Mouse (Mus musculus) hindbrain, embryonic 12.5 days (tissue): Measurements from ENCODE around the gene Tmem33. TPM values are rescaled to one million over a fixed set of nuclear protein-coding genes. Genes with fewer than 3 reads are reported as not detected.

Source experiments
- ATAC-seq: fragments of 200-750 bp; cut with Nextera tagmentation; 2 replicates; pipeline ENCODE4 v1.8.0; 2017; ENCODE audit warnings: moderate TSS enrichment; ENCODE audit not compliant: low FRiP score
- H3K27ac ChIP-seq: fragments of 300-500 bp; sonication (generic); 2 replicates; pipeline ENCODE4 v1.5.1; 2016; ENCODE audit warnings: mild to moderate bottlenecking
- H3K27me3 ChIP-seq: fragments of 300-500 bp; sonication (generic); 2 replicates; pipeline ENCODE4 v1.6.1; 2016; ENCODE audit warnings: mild to moderate bottlenecking
- H3K36me3 ChIP-seq: fragments of 300-500 bp; sonication (generic); 2 replicates; pipeline ENCODE4 v1.6.1; 2016; ENCODE audit warnings: mild to moderate bottlenecking
- H3K4me1 ChIP-seq: fragments of 300-500 bp; sonication (generic); 2 replicates; pipeline ENCODE4 v1.6.1; 2016
- H3K4me2 ChIP-seq: fragments of 300-500 bp; sonication (generic); replicated peaks from 2 replicates; pipeline ENCODE4 v1.6.1; 2016; ENCODE audit warnings: mild to moderate bottlenecking
- H3K4me3 ChIP-seq: fragments of 300-500 bp; sonication (generic); 2 replicates; pipeline ENCODE4 v1.5.1; 2016; ENCODE audit warnings: mild to moderate bottlenecking
- H3K9ac ChIP-seq: fragments of 300-500 bp; sonication (generic); 2 replicates; pipeline ENCODE4 v1.6.1; 2016; ENCODE audit warnings: mild to moderate bottlenecking, moderate library complexity
- H3K9me3 ChIP-seq: fragments of 300-500 bp; sonication (generic); replicated peaks from 2 replicates; pipeline ENCODE4 v1.6.1; 2016; ENCODE audit warnings: mild to moderate bottlenecking
- WGBS: fragments of 180-500 bp; shearing (Covaris S2); methylation state at CpG from one replicate; pipeline ENCODE4 v1.1.7; 2016; 5-methylcytosine and 5-hydroxymethylcytosine counted together
- polyA plus RNA-seq: library from polyadenylated mRNA; unstranded; fragments of >200 nt; fragmentation: Nextera tagmentation; extraction: Ambion mirVana; gene quantifications from 2 replicates; pipeline ENCODE4 v1.2.1, GENCODE M21; 2016

Gene Tmem33
- polyA plus RNA-seq, 1 experiment from 2014 or later, result 93.2 TPM

DNA sequence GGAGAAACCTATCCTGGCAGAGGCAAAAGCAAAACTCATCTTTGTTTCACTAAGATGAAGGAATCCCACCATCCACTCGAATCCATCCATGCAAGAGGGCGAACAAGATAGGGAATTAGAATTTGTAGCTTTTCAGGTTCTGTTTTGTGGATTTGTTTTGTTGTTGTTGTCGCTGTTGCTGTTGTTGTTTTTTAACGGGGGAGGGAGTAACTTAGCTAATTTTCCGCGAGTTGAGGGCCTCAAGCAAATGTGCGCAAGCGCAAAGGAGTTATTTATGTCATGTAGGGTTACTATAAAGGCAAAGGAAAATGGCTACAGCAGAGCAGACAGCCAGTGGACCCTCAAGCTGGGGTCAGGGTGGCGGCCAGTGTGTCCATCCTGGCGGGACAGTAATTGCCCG, 33.1 kb upstream of the Tmem33 start:
- WGBS, result 4% methylated on average over 11 of the region's 11 CpGs
- Histone ChIP-seq H3K4me1 (peaks cover 35% of the 10 kb centered on the region), H3K36me3 (no peaks in the 10 kb centered on the region), H3K9me3 (no peaks in the 10 kb centered on the region; the same call in none of the 2 replicates), H3K27me3 (peaks cover 96% of the 10 kb centered on the region), H3K9ac (0 out of 2 replicates have a peak overlapping the region, but pooled peaks have one; percentile 0), H3K4me2 (0 out of 2 replicates have a peak overlapping the region, but pooled peaks have one; percentile 21), H3K27ac (peak overlapping the region; percentile 78; the same call in 1 of the 2 replicates), H3K4me3 (peak overlapping the region; percentile 12; the same call in 1 of the 2 replicates)
- ATAC-seq, result no peak

DNA sequence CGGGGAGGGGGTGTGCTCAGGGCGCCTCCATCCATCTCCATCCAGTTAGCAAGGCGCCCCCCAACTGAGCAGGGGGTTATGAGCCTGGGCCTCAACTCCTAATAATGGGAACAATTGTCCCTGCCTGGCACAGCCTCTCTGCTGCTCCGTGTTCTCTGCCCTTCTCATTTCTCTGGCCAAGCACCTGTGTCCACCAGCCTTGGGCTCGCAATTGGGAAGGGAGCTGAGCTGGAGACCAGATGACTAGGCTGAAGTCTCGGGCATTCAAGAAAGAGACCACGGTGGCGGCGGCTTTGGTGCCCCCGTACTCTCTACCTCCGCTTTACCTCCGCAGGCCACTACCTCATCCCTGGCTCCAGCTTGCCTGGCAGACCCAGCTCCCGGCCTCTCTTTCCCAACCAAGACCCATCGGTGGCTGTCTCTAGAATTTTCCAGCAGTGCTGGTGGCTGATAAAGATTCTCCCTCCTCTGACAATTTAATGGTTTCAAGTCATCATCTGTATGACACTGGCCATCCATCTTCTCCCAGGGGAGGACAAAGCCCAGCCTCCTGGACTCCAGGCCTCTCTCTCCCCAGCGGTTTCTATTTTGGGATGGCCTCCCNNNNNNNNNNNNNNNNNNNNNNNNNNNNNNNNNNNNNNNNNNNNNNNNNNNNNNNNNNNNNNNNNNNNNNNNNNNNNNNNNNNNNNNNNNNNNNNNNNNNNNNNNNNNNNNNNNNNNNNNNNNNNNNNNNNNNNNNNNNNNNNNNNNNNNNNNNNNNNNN, 32.5 kb upstream of the Tmem33 start:
- Histone ChIP-seq H3K27ac (peak overlapping the region; percentile 78), H3K27me3 (peaks cover 96% of the 10 kb centered on the region), H3K36me3 (no peaks in the 10 kb centered on the region), H3K9ac (0 out of 2 replicates have a peak overlapping the region, but pooled peaks have one; percentile 0), H3K4me3 (peak overlapping the region; percentile 12), H3K9me3 (no peaks in the 10 kb centered on the region; the same call in none of the 2 replicates), H3K4me2 (peak overlapping the region; percentile 21), H3K4me1 (peaks cover 30% of the 10 kb centered on the region)
- peak; percentile 24 for ATAC-seq
- 2% methylated on average over 15 of the region's 15 CpGs for WGBS

DNA sequence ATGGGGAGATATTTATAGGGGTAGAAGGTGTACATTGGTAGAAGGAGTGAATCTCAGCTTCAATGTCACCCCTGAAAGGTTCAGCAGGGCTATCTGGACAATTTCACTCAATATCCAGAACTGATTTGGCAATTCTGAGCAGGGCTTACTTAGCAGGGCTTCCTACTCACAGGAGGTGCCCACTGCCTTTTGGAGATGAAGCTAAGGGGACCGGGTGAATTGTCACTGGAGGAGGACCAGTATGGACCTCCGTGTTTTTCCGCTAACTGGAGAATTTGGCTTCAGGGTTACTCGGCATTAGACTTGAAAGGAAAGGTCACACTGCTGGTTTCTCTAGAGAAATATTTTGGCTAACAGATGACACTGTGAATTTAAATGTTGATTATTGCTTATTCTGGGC, 25.7 kb upstream of the Tmem33 start:
- 33% methylated on average over 4 of the region's 4 CpGs for WGBS

DNA sequence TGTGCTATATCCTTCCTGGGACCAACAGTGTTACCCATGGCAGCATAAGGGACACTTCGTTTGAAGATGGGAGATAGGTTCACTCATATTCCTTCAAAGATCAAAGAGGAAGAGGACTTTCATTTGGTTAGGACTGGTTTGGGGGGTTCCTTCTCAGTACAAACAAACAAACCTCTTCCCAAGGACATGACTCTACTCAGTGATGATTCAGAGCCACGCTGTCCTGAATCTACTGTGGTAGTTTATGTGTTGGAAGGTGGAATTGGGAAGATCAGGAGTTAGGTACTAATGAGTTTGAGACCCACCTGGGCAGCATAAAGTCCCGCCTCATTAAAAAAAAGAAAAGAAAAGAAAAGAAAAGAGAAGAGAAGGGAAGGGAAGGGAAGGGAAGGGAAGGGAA, 24.9 kb upstream of the Tmem33 start:
- Histone ChIP-seq H3K9me3 (no peaks in the 10 kb centered on the region), H3K4me2 (no peak overlapping the region), H3K27me3 (peaks cover 69% of the 10 kb centered on the region), H3K27ac (no peak overlapping the region), H3K36me3 (no peaks in the 10 kb centered on the region), H3K4me1 (peaks cover 8% of the 10 kb centered on the region), H3K4me3 (no peak overlapping the region), H3K9ac (no peak overlapping the region)
- WGBS, result 51% methylated on average over 3 of the region's 3 CpGs
- ATAC-seq, result no peak

More for the DNA sequence above, 25.7 kb upstream of the Tmem33 start:
- Histone ChIP-seq H3K9ac (no peak overlapping the region), H3K36me3 (no peaks in the 10 kb centered on the region), H3K27ac (no peak overlapping the region), H3K4me1 (peaks cover 12% of the 10 kb centered on the region), H3K4me2 (no peak overlapping the region), H3K9me3 (no peaks in the 10 kb centered on the region), H3K4me3 (no peak overlapping the region), H3K27me3 (peaks cover 71% of the 10 kb centered on the region)
- no peak for ATAC-seq

DNA sequence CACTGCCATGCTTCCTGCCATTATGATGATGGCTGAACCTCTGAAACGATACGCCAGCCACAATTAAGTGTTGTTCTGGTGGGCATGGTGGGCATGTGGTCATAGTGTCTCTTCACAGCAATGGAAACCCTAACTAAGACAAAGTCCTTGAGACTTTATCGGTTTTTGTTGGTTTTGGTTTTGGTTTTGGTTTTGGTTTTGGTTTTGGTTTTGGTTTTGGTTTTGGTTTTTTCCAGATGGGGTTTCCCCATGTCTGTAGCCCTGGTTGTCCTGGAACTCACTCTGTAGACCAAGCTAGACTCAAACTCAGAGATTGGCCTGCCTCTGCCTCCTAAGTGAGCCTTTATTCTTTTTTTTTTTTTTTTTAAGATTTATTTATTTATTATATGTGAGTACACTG, 23.8 kb upstream of the Tmem33 start:
- Histone ChIP-seq H3K36me3 (no peaks in the 10 kb centered on the region), H3K27ac (no peak overlapping the region), H3K9ac (no peak overlapping the region), H3K27me3 (peaks cover 59% of the 10 kb centered on the region), H3K4me1 (no peaks in the 10 kb centered on the region), H3K4me3 (no peak overlapping the region), H3K9me3 (no peaks in the 10 kb centered on the region), H3K4me2 (no peak overlapping the region)
- 93% methylated on average over 3 of the region's 3 CpGs for WGBS
- ATAC-seq, result no peak

DNA sequence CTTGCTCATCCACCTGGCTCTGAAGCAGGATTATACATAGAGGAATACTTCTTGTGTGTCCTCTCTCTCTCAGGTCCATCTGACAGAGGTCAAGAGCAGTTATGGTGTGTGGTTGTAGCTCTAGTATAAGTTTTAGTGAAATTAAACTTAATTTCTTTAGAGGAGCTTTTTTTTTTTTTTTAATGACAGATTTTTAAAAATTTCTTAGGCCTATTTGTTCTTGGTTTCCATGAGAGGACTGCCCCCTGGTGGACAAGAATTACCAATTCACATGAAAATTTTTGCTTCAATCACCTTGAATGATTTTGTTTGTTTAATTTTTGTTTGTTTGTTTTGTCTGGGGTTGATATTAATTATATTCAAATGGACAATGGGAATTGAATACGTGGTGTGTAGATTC, 22.1 kb upstream of the Tmem33 start:
- Histone ChIP-seq H3K4me1 (no peaks in the 10 kb centered on the region), H3K27me3 (peaks cover 42% of the 10 kb centered on the region), H3K9me3 (no peaks in the 10 kb centered on the region), H3K27ac (no peak overlapping the region), H3K36me3 (no peaks in the 10 kb centered on the region), H3K4me3 (no peak overlapping the region), H3K9ac (no peak overlapping the region), H3K4me2 (no peak overlapping the region)
- no peak for ATAC-seq
- 7% methylated on average over 1 of the region's 1 CpGs for WGBS

DNA sequence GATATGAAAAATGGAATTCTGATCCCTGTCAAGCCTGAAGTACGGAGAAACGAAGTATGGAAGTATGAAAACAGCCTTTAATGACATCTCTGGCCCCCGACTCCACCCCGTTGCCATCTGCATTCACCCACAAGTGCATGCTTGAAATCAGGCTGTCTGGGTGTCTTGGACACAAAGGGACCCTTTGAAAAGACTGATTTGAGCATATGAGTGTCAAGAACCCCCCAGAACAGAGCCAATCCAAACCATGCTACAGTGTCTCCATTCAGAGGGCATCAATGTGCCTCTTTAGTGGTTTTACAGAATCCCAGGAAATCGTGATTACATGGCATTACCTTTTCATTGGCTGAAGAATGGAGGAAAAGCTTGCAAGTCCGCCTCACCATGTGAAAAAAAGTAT, 18.7 kb upstream of the Tmem33 start:
- ATAC-seq, result peak; percentile 76
- no peak overlapping the region for H3K4me3 ChIP-seq
- no peak overlapping the region for H3K27ac ChIP-seq
- H3K9ac ChIP-seq, result no peak overlapping the region
- WGBS, result 49% methylated on average over 6 of the region's 6 CpGs
- no peaks in the 10 kb centered on the region for H3K9me3 ChIP-seq
- peaks cover 16% of the 10 kb centered on the region; the same call in 1 of the 2 replicates for H3K27me3 ChIP-seq
- H3K4me1 ChIP-seq, result no peaks in the 10 kb centered on the region
- no peak overlapping the region for H3K4me2 ChIP-seq
- no peaks in the 10 kb centered on the region for H3K36me3 ChIP-seq

DNA sequence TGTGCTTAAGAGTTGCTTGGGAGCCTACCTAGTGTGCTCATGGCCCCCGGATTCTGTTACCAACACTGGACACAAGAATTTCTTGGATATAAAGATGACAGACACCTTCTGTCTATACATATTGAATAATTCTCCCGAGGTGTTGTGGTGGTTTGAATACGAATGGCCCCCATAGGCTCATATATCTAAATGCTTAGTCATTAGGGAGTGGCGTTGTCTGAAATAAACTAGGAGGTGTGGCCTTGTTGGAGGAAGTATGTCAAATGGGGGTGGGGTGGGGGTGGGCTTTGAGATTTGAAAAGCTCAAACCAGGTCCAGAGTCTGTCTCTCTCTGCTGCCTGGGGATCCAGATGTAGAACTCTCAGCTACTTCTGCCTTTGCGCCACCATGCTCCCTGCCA, 17.1 kb upstream of the Tmem33 start:
- 0 out of 2 replicates have a peak, but pooled peaks cover 11% of the 10 kb centered on the region for H3K27me3 ChIP-seq
- H3K9ac ChIP-seq, result no peak overlapping the region
- H3K4me2 ChIP-seq, result no peak overlapping the region
- H3K36me3 ChIP-seq, result no peaks in the 10 kb centered on the region
- 89% methylated on average over 5 of the region's 5 CpGs for WGBS
- H3K27ac ChIP-seq, result no peak overlapping the region
- no peaks in the 10 kb centered on the region for H3K4me1 ChIP-seq
- no peak for ATAC-seq
- no peaks in the 10 kb centered on the region for H3K9me3 ChIP-seq
- no peak overlapping the region for H3K4me3 ChIP-seq

DNA sequence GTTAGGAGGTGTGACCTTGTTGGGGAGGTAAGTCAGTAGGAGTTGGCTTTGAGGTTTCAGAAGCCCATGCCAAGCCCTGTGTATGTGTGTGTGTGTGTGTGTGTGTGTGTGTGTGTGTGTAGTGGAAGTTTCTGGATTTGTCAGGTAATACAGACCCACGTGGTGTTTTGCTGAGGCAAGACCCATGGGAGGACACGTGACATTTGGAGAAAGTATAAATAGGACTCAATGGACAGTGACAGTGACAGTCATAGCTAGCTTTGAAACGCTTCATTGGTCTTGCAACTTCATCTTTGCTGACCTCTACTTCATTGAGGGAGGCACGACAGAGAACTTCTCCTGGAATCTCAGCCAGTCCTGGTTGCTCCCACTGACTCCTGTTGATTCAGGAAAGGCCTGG, 8.1 kb upstream of the Tmem33 start:
- no peak for ATAC-seq
- Histone ChIP-seq H3K9ac (no peak overlapping the region), H3K27ac (no peak overlapping the region), H3K36me3 (no peaks in the 10 kb centered on the region), H3K4me3 (no peak overlapping the region), H3K27me3 (no peaks in the 10 kb centered on the region), H3K4me1 (no peaks in the 10 kb centered on the region), H3K9me3 (no peaks in the 10 kb centered on the region), H3K4me2 (no peak overlapping the region)
- 85% methylated on average over 4 of the region's 4 CpGs for WGBS

DNA sequence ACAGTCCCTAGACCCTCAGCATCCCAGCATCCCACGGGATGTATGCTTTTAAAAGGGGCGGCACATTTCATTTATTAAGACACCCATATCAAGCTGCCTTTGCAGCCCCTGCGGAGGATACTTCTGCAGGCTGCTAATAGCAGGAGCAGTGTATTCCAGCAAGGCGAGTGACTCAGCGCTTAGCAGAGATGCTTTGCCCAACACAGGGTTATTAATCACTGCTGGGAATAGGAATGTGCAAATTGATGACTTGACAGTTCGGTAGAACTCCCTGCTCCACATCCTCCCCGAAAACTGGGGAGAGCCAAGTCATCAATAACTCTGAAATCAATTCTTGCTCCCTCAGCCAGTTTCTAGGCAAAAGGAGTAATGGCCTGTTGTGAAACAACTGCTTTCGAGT, 4.7 kb upstream of the Tmem33 start:
- H3K4me1 ChIP-seq, result no peaks in the 10 kb centered on the region
- no peak overlapping the region for H3K4me2 ChIP-seq
- no peaks in the 10 kb centered on the region for H3K9me3 ChIP-seq
- no peak overlapping the region for H3K4me3 ChIP-seq
- 67% methylated on average over 8 of the region's 8 CpGs for WGBS
- no peaks in the 10 kb centered on the region for H3K36me3 ChIP-seq
- no peak overlapping the region for H3K27ac ChIP-seq
- no peak overlapping the region for H3K9ac ChIP-seq
- no peaks in the 10 kb centered on the region for H3K27me3 ChIP-seq
- no peak for ATAC-seq

DNA sequence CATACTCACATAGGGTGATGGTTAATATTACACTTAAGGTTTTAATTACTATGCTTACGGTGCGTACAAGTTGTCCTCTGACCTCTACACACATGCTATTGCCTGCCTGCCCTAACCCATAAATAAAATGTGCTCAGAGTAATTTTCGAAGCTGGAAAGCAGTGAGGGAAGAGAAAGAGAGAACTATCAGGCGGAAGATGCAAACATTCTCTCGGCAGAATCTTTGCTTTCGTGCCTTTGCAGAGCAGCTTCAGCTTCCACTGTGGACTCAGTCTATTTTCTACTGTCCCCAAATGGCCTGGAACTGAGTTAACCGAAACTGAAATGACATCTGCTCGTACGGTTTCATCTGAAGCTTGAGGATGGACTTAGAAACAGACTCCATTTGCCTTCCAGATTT, 1.9 kb upstream of the Tmem33 start:
- H3K9ac ChIP-seq, result no peak overlapping the region
- no peak overlapping the region for H3K4me3 ChIP-seq
- no peak for ATAC-seq
- H3K27me3 ChIP-seq, result no peaks in the 10 kb centered on the region
- peaks cover under 1% of the 10 kb centered on the region; the same call in 1 of the 2 replicates for H3K36me3 ChIP-seq
- H3K9me3 ChIP-seq, result no peaks in the 10 kb centered on the region
- 86% methylated on average over 9 of the region's 9 CpGs for WGBS
- no peak overlapping the region for H3K27ac ChIP-seq
- peaks cover 11% of the 10 kb centered on the region for H3K4me1 ChIP-seq
- H3K4me2 ChIP-seq, result no peak overlapping the region

DNA sequence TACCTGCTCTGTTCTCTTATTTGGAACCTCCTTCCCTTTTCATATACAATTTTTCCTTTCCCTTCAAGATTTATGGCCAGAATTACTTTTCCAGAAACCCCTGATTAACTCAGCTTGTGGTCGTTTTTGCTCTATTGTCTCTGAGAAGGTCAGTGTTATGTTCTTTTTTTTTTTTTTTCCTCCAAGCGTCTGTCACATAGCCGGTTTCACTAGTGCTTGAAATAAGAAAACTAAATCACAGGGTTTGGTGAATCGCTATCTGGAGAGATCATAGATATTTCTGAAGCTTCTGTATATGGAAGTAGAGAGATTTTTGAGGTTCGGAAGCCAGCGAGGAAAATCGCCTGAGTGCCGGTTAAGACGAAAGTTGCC, 220 bp upstream of the Tmem33 start:
- H3K27ac ChIP-seq, result peak overlapping the region; percentile 95; the same call in 1 of the 2 replicates
- H3K4me3 ChIP-seq, result peak overlapping the region; percentile 79
- peaks cover 17% of the 10 kb centered on the region for H3K36me3 ChIP-seq
- peak overlapping the region; percentile 35; the same call in 1 of the 2 replicates for H3K9ac ChIP-seq
- peak; percentile 23; the same call in 1 of the 2 replicates for ATAC-seq
- no peaks in the 10 kb centered on the region for H3K27me3 ChIP-seq
- WGBS, result 2% methylated on average over 9 of the region's 9 CpGs
- no peaks in the 10 kb centered on the region for H3K9me3 ChIP-seq
- H3K4me2 ChIP-seq, result peak overlapping the region; percentile 79
- H3K4me1 ChIP-seq, result peaks cover 11% of the 10 kb centered on the region

DNA sequence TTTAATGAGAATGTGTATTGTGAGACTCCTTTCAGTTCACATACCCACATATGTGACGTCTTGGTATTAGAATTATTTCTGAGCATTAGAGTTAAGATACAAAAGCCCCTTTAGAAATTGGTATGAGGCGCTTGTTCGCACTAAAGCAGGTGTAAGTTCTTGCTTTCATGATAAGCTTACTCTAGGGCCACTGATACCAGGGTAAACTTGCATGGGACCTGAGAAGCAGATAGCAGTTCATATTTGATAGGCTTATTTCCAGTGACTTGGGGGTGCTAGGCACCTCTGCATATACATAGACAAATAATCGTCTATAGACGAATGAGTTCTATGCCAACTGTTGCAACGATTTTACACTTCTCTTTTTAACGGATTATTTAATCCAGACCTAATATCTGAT, 2.6 kb downstream of the Tmem33 start:
- no peak overlapping the region for H3K9ac ChIP-seq
- H3K27me3 ChIP-seq, result no peaks in the 10 kb centered on the region
- peaks cover 42% of the 10 kb centered on the region for H3K36me3 ChIP-seq
- H3K4me2 ChIP-seq, result no peak overlapping the region
- ATAC-seq, result no peak
- peaks cover 11% of the 10 kb centered on the region for H3K4me1 ChIP-seq
- H3K27ac ChIP-seq, result no peak overlapping the region
- 95% methylated on average over 7 of the region's 7 CpGs for WGBS
- H3K4me3 ChIP-seq, result no peak overlapping the region
- no peaks in the 10 kb centered on the region for H3K9me3 ChIP-seq
